Mouse (Mus musculus) E14TG2a.4 (cell line): ENCODE results near the gene Abcg1.

Source experiments
- H3K27me3 ChIP-seq: 2 replicates; pipeline ENCODE4 v1.6.1; 2014; ENCODE audit warnings: low read length, control low read depth; ENCODE audit not compliant: insufficient read depth
- H3K36me3 ChIP-seq: 2 replicates; pipeline ENCODE4 v1.6.1; 2014; ENCODE audit warnings: low read length, control low read depth; ENCODE audit not compliant: insufficient read depth
- H3K4me1 ChIP-seq: replicated peaks from 2 replicates; pipeline ENCODE4 v1.6.1; 2014; ENCODE audit warnings: low read depth, low read length, control low read depth
- H3K4me3 ChIP-seq: replicated peaks from 2 replicates; pipeline ENCODE4 v1.5.1; 2014; ENCODE audit warnings: mild to moderate bottlenecking, low read length
- H3K9me3 ChIP-seq: 2 replicates; pipeline ENCODE4 v1.6.1; 2014; ENCODE audit warnings: low read length, control low read depth
- CTCF ChIP-seq: conservative IDR thresholded peaks from 2 replicates; pipeline ENCODE4 v1.5.1; 2014; ENCODE audit warnings: low read length
- NANOG ChIP-seq: IDR thresholded peaks from 2 replicates; pipeline ENCODE4 v1.6.1; 2014; ENCODE audit warnings: borderline replicate concordance, low read length, mixed read lengths
- POU5F1 ChIP-seq: IDR thresholded peaks from 2 replicates; pipeline ENCODE4 v1.6.1; 2014; ENCODE audit warnings: low read length, borderline replicate concordance

Gene Abcg1

DNA sequence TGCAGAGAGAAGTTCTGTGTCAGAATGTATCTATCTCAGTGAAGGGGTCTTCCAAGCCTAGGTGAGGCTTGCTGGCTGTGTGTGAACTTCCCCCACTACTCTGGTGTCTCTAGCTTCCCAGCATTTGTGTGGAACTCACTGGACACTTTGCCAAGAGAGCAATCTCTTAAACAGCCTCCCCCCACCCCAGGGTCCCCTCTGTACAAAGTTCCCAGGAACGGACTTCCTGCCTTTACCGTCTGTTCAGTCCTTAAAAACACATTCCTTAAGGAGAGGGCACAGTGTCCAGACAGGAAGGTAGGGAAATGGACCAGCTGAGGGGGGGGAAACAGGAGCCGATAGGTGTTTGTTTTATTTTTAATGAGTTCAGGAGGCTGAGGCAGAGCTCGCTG lies 2.7 kb downstream of the Abcg1 start:
- H3K4me3 ChIP-seq, result no peak overlapping the region
- H3K9me3 ChIP-seq, result no peaks in the 10 kb centered on the region
- TF ChIP-seq NANOG (no peak), POU5F1 (no peak), CTCF (no peak)

DNA sequence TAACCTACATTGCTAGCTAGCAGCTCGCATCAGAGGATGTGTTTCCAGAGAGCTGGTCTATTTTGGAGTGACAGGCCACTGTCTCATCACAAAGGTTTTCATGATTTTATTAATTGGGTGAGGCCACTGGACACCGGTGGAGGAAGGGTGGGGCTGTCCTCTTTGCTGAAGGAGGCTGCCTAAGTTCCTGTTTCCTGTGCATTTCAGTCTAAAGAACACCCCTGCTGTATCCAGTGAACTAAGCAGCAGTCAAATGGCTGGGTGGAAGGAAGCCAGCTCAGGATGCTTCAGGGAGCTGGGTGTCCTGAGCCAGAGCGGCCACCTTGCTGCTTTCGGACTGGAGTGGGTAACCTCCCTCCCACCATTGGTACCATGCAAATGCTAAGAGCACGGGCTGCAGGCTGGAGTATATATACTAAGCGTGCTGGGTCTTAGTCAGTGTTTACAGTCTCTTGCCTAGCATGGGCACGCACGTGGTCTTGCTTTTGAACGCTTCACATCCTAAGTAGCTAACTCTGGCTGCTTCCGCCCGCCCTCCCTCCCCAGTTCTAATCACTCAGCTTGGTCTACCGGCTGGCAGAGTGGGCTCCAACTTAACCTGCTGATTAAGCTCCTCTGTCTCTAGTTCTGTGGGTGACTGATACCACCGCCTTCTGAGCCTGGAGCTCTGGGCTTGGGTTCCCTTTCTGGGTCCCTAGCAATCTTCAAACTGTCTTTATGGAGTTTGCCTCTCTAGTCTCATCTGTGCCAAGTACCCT lies 3.3 kb downstream of the Abcg1 start:
- peaks cover 63% of the 10 kb centered on the region for H3K4me1 ChIP-seq
- H3K36me3 ChIP-seq, result peaks cover 10% of the 10 kb centered on the region
- no peaks in the 10 kb centered on the region for H3K9me3 ChIP-seq
- peaks cover 31% of the 10 kb centered on the region for H3K27me3 ChIP-seq
- TF ChIP-seq CTCF (no peak), NANOG (no peak), POU5F1 (no peak)
- H3K4me3 ChIP-seq, result no peak overlapping the region

More for the DNA sequence above, 2.7 kb downstream of the Abcg1 start:
- H3K27me3 ChIP-seq, result peaks cover 31% of the 10 kb centered on the region
- H3K4me1 ChIP-seq, result peaks cover 67% of the 10 kb centered on the region
- H3K36me3 ChIP-seq, result peaks cover 7% of the 10 kb centered on the region; the same call in 1 of the 2 replicates

DNA sequence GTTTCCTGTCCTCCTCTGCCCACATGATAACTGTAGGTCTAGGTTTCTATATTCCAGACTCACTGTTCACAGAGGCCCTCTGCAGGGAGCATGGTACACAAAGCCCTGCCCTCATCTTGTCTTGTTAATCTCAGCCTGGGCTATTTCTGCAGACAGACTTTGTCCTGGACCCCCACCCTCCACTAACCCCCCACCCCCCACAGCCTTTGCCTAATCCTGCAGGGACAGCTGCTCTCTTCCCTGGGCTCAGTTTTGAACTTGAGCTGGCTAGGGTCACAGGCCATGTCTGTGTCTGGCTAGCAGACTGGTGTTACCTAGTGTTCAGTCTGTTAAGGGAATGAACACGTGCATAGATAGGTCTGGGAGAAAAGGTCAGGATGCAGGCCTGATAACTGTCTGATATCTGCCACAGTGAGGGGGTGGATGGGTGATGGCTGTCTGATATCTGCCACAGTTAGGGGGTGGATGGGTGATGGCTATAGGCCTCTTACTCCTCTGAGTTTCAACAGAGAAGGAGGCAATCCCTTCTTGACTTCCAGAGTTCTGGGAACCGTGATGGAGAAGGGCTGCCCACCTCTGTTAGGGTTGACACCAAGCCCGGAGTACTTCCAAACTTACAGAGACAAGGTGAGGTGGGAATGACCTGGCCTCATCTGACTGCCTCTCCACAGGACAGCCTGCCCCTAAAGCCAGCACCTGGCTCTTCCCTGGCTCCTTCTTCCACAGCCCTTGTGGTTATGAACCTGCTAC lies 4.0 kb downstream of the Abcg1 start:
- no peak for TF ChIP-seq NANOG
- no peak for TF ChIP-seq CTCF
- TF ChIP-seq POU5F1, result no peak
- Histone ChIP-seq H3K36me3 (peaks cover 10% of the 10 kb centered on the region), H3K4me1 (peaks cover 59% of the 10 kb centered on the region)

DNA sequence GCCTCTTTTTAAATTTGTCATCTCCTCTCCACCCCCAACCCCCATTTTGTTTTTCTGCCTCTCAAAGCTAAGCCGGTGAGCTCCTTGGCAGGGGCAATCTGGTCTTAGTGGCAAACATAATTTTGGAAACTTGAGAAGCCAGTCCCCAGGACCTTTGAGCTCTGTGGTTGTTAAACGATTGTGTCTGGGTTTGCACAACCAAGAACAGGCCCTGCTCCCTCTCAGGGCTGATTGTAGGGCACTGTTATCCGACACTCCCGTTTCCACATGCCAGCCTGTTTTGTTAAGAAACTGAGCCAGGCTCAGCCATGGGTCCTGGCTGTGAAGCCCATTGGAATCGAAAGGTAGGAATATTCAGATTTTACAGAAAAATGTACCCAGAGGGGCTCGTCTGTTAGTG lies 8.6 kb downstream of the Abcg1 start:
- TF ChIP-seq CTCF (no peak), NANOG (no peak), POU5F1 (no peak)
- peaks cover 14% of the 10 kb centered on the region for H3K36me3 ChIP-seq
- peaks cover 21% of the 10 kb centered on the region for H3K4me1 ChIP-seq
- H3K4me3 ChIP-seq, result no peak overlapping the region
- H3K9me3 ChIP-seq, result no peaks in the 10 kb centered on the region
- H3K27me3 ChIP-seq, result 0 out of 2 replicates have a peak, but pooled peaks cover 6% of the 10 kb centered on the region

More for the DNA sequence above, 4.0 kb downstream of the Abcg1 start:
- H3K27me3 ChIP-seq, result peaks cover 31% of the 10 kb centered on the region
- H3K9me3 ChIP-seq, result no peaks in the 10 kb centered on the region
- no peak overlapping the region for H3K4me3 ChIP-seq

DNA sequence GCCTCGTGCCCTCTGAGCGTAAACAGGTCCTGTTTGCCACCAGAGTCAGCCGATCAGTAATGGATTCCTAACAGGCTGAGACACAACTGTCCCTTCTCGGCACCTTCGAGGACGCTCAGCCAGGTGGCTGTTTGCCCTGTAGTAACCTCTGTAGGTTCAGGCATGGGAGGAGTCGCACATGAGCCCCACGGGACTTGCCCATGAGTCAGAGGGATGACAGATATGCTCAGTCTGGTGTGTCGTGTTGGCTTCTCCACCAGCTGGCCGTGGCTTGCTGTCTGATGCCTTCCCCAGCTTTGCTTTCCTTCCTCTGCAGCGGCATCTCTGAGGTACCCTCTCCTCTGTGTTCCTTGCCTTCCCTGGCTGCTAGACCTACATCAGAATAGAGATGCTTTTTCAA lies 9.6 kb downstream of the Abcg1 start:
- no peaks in the 10 kb centered on the region for H3K9me3 ChIP-seq
- 0 out of 2 replicates have a peak, but pooled peaks cover 6% of the 10 kb centered on the region for H3K27me3 ChIP-seq
- peaks cover 12% of the 10 kb centered on the region for H3K4me1 ChIP-seq
- TF ChIP-seq NANOG (no peak), CTCF (no peak), POU5F1 (no peak)
- H3K4me3 ChIP-seq, result no peak overlapping the region
- H3K36me3 ChIP-seq, result peaks cover 14% of the 10 kb centered on the region

DNA sequence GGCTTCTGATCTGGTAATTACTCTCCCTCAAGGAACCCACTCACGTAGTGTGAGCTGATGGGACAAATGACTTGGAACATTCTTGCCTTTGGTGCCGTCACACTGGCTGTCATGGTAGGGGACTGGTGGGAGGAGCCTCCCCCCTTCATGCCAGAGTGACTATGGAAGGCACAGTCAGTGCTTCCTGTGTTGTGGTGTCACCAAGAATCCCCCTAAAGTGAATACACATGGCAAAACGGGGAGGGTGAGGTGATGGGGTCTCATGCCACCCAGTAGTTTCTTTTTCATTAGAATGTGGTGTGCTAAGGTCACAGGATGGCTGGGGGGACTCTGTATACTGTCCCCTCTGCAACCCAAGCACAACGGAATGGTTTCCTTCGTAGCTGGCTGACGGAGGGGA lies 11.6 kb downstream of the Abcg1 start:
- Histone ChIP-seq H3K4me1 (peaks cover 27% of the 10 kb centered on the region), H3K27me3 (peaks cover 11% of the 10 kb centered on the region; the same call in 1 of the 2 replicates), H3K4me3 (no peak overlapping the region), H3K36me3 (peaks cover 14% of the 10 kb centered on the region), H3K9me3 (no peaks in the 10 kb centered on the region)
- TF ChIP-seq CTCF (no peak), NANOG (no peak), POU5F1 (no peak)

DNA sequence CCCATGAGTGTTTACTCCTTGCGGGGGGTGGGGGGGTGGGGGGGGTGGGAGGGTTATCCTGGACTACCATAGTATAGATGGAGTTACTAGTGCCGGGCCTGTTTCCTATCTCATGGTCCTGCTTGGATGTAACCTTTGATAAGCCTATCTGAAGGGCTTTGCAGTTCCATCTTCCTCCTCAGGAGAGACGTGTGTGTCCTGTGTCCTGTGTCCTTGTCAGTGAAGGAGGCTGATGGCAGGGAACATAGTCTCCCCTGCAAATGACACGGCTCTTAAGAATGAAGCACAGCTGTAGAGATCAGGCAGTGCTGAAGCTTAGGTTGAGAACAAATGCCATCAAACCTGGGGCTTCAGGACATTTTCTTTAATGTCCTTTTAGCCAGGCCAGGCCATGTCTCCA lies 12.4 kb downstream of the Abcg1 start:
- Histone ChIP-seq H3K4me3 (no peak overlapping the region), H3K9me3 (no peaks in the 10 kb centered on the region), H3K4me1 (peaks cover 31% of the 10 kb centered on the region), H3K27me3 (peaks cover 10% of the 10 kb centered on the region), H3K36me3 (peaks cover 7% of the 10 kb centered on the region)
- TF ChIP-seq NANOG (no peak), CTCF (no peak), POU5F1 (no peak)

DNA sequence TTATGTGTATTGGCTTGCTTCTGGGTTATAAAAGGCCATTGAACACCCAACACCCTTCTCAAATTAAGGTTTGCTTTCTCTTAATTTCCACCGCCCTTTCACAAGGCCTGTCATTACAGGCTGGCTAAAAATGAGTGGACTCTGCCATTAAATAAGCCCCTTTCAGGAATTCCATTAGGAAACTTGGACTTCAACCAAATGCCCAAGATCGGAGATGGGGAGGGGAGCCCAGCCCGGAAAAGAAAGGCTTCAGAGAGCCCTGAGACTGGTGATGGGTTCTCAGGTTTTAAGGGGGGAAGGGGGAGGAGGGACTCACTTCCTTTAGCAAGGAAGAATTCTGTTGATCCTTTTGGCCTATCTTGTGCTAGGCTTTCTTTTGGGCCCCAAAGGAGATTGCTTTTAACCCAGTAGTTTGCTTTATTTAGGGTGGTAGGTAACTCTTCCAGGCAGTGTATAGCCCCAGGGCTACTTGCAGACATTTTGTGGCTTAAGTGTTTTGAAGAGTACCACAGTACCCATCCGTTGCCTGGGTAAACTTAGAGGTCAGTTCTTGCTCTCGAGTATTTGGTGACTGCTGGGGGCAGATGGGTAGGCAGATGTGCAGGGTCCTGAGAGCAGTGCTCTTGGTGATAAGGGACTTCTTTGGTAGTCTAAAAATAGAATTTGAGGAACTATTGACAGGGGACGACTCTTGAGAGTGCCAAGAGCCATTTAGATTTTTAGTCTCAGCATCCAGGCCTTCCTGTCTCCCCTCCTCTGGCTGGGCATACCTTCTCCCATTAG lies 13.1 kb downstream of the Abcg1 start:
- peaks cover 33% of the 10 kb centered on the region for H3K4me1 ChIP-seq
- peaks cover 13% of the 10 kb centered on the region for H3K27me3 ChIP-seq
- H3K4me3 ChIP-seq, result no peak overlapping the region
- H3K9me3 ChIP-seq, result no peaks in the 10 kb centered on the region
- peaks cover 6% of the 10 kb centered on the region; the same call in 1 of the 2 replicates for H3K36me3 ChIP-seq
- TF ChIP-seq NANOG, result no peak
- no peak for TF ChIP-seq CTCF
- TF ChIP-seq POU5F1, result no peak
